Mouse (Mus musculus) cortical plate, adult 2 months (tissue): ENCODE data around the gene Plk3.

ENCODE experiments used
- CTCF ChIP-seq: fragments of 200-500 bp; IDR thresholded peaks from 2 replicates; pipeline ENCODE4 v1.5.1; 2011; ENCODE audit warnings: mild to moderate bottlenecking, control low read depth, low read length; ENCODE audit not compliant: insufficient read depth; ENCODE audit errors: extremely low read depth
- POLR2A ChIP-seq: fragments of 200-500 bp; IDR thresholded peaks from 2 replicates; pipeline ENCODE4 v1.6.1; 2011; ENCODE audit warnings: mild to moderate bottlenecking, low read length, control low read depth; ENCODE audit not compliant: insufficient read depth; ENCODE audit errors: extremely low read depth

DNA sequence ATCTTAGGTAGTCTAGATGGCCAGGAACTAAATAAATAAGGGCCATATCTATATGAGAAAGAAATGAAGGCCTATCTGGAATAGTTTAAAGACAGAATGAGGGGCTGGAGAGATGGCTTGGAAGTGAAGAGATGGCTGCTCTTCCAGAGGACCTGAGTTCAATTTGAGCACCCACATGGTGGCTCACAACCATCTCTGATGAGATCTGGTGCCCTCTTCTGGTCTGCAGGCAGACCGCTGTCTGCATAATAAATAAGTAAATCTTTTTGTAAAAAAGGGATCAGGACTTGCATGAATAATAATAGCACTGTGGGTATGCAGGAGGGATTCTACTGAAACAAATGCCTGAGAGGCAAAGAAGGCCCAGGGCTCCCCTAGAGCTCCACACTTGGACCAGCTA, 20.5 kb downstream of the Plk3 start:
- TF ChIP-seq CTCF (no peak), POLR2A (no peak)
